Mouse (Mus musculus) left cerebral cortex, adult 9 months (tissue): ENCODE data around the gene Gm11992.

Experiments used
- DNase-seq, 2 experiments: peaks; one replicate each; pipeline ENCODE4 v3.0.0; 2022; ENCODE audit warnings: low spot score in 2 of 2

Gm11992 gene

DNA sequence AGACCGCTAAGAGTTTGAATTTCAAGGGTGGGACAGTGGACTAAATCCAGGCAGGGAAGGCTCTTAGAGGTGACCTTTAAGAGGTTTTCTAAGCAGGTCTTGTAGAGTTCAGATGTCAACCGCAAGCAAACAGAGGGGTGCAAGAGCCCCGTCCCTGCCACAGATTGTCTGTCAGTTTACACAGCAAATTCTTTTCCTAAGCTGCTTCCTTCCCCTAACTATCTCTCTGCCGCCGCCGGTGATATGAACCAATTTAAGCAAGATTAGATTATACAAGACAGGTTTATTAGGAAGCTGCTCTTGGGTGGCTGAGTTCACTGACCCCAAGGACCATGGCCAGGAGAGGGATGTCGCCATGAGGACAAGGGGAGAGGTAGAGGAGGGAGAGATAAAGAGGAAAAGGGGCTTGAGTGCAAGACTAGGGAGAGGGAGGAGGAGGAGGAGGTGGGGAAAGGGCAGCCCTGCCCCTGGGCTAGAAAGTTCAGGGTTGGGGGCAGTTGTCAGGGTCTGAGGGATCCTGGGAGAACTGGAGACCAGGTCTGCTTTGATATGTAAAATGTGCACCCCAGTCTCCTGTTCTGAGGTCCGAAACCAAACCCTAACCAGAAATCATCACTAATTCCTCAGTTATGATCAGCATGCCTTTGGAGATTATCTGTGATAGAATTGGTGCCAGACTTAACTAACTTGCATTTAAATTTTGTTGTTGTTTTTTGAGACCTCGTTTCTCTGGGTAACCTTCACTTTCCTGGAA is 67.2 kb downstream of the Gm11992 start:
- no peak for DNase-seq

DNA sequence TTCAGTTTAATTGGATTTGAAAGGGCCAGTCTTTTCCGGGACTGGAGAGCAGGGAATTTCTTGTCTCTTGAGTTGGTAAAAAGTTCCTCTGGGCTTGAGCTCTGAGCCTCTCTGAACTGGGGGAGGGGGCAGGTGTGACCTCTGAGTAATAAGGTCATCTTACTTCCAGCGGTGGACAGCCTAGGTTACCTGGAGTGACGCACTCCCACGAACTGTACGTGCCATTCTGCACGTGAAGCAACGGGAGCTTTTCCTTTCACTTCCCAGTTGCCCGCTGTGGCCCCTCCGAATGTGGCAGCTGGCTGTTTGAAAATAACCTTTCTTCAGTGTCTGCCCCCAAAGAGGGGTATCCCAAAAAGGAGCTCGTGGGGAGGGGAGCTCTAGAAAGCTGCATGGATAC is 67.7 kb downstream of the Gm11992 start:
- no peak for DNase-seq

DNA sequence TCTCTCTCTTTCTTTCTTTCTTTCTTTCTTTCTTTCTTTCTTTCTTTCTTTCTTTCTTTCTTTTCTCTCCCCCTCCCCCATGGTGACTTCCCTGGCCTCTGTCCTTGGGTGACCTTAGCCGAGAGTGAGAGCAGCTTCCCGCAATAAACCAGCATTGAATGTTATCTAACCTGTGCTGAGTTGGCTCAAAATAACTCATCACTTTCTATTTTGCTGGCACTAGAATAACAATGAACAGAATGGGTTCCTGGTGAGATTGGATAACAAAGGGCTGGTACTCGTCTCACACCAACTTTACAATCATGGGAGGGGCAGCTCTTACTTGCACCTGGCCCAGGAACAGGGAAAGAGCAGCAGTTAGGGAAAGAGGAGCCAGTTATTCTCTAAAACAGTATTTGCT is 68.5 kb downstream of the Gm11992 start:
- no peak for DNase-seq

DNA sequence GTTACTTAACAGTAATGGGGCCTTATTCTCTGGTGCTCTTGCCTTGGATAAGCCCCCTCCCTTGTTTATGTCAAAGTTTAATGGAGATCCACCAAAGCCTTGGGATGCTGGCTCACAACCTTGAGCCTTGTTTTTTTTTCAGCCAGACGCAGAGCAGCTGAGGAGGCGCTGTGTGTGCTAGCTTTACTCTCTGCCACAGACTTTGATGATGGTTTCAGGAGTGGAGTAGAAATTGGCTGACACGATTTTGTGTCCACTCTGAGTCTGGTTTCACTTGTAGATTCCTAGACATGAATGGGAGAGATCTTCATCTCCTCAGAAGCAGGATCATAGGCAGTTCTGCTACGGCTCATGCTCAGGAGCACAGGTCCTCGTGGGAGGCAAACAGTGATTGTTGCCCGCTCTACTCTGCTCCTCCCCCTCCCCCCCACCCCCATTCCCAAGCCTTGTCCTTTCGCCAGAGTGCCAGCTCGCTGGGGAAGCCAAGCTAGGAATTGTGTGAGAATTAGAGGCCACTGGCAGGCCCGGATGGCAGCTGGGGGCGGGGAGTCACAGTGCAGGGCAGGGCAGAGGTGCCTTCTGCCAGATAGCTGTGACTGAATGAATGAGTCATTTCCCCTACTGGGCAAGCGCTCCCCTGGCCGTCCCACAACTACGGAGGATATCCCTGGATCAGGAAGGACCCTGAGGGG is 69.1 kb downstream of the Gm11992 start:
- no peak for DNase-seq

DNA sequence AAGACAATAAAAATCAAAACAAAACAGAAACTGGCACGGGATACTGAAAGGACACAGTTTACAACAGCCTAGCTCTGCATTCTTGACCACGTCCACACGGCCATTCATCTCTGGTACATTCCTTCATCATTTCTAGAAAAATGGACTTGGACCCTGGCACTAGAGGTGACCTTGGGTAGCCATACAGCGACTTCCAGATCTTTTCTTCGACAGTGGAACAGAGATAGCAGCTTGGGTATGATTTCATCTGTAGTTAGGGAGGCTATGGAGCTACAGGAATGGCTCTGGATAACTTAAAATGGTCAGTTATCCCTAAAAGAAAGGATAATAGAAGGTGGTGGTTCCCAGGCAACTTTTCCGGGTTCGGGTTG is 69.6 kb downstream of the Gm11992 start, which contains the start of gene Upp1:
Gene Upp1, plus strand, starts transcription at position 54 of the 371 bp plus-strand sequence.
- DNase-seq = no peak

DNA sequence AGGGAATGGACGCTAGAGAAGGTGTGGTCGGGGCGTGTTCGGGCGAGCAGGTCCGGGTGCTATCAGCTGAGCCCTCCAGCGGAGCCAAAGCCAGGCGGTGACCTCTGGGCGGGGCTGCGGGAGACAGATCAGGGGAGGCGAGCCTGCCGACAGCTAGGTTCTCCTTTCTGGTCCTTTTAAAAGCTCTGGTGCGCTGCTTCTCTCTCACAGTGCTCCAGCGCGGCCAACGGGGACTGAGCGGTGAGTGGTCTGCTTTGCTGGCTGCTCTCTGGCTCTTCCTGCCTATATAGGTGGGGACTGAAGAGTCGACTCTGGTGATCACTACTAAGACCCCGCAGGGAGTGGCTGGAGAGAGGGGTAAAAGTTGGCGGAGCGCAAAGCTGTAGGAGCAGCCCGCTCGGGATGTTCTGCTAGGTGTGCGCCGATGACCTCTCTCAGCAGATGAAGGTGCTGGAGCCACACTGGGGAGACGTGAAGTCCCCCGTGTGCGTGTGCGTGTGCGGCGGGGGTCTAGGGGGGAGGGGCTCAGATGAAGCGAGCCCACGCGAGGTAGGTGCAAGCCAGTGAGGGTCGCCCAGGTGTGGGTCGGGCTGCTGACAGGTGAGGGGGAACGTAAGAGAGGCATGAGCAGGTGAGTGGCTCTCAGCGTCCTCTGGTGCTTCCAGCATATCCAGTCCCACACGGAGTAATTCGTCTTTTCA is 70.2 kb downstream of the Gm11992 start:
- no peak for DNase-seq
